In the genomic region with DNA sequence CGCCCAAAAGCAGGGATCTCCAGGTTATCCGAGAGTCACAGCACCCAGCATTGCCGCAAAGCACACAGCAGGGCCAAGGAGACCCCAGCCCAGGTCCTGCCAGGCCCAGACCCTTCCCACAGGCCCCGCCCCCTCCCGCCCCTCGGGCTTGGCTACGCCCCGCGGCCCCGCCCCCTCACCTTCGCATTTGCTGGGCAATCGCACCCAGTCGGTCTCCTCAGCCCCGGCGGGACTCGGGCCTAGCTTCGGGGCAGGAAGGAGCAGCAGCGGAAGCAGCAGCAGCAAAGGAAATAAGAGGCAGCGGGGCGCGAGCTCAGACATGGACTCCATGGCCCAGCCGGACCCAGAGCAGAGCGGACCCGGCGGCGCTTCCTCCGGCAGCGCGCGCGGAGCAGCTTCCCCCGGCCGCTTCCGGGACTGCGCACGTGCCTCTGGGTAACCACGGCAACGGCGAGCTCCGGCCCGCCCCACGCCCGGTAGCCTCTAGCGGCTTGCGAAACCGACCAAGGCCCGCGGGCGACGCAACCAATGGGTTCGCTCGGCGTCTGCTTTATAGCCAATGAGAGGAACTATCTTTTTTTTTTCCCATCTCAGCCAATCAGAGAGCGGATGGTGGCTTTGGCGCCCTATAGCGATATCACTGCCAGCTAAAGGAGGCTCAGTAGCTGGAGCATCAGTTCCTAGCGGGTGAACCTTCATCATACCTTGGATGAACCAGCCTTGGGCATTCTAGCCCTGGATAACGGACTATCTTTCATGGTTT, we compare ENCODE assay signal across 1 mouse cellular context.
TF ChIP-seq lines count a peak whose summit lies in the region.

Gene Cnpy3, minus strand, starts transcription at position 421 of the 763 bp plus-strand sequence.

TF ChIP-seq in CH12.LX, 34 proteins besides CTCF, POLR2A, EP300 and RAD21 (continued from another document):
- TF ChIP-seq MAZ (IDR thresholded peaks at IDR 0.05; ENCODE audit: low read depth, low read length) = 0 out of 2 replicates have a peak, but pooled peaks have one; percentile 38
- TF ChIP-seq POLR2AphosphoS2 (IDR thresholded peaks at IDR 0.05; ENCODE audit: low read depth, low read length) = peak; percentile 81
- no peak for TF ChIP-seq ZC3H11A (IDR thresholded peaks at IDR 0.05; ENCODE audit: low read depth, low read length)
- peak; percentile 84 for TF ChIP-seq USF1 (IDR thresholded peaks at IDR 0.05; ENCODE audit: low read depth, low read length)
- TF ChIP-seq KAT2A (IDR thresholded peaks at IDR 0.05; ENCODE audit: insufficient replicate concordance, low read length) = 0 out of 2 replicates have a peak, but pooled peaks have one; percentile 68
- TF ChIP-seq CHD2 (IDR thresholded peaks at IDR 0.05; ENCODE audit: low read length) = peak; percentile 94
- TF ChIP-seq ZNF384 (IDR thresholded peaks at IDR 0.05; ENCODE audit: low read depth, low read length) = peak; percentile 98
- peak; percentile 96 for TF ChIP-seq TBP (conservative IDR thresholded peaks at IDR 0.05; ENCODE audit: low read depth, low read length)
- peak; percentile 96 for TF ChIP-seq MAX (IDR thresholded peaks at IDR 0.05; ENCODE audit: low read length)
- peak; percentile 96 for TF ChIP-seq ELF1 (IDR thresholded peaks at IDR 0.05; ENCODE audit: low read depth, low read length)
- no peak for TF ChIP-seq PAX5 (IDR thresholded peaks at IDR 0.05; ENCODE audit: low read length)
- TF ChIP-seq BHLHE40 (IDR thresholded peaks at IDR 0.05; ENCODE audit: low read depth, low read length) = peak; percentile 100
- peak; percentile 4; the same call in 1 of the 2 replicates for TF ChIP-seq GABPA (IDR thresholded peaks at IDR 0.05; ENCODE audit: insufficient replicate concordance, low read depth, low read length)
- TF ChIP-seq E2F4 (IDR thresholded peaks at IDR 0.05; ENCODE audit: insufficient replicate concordance, low read depth, low read length) = peak; percentile 95; the same call in 1 of the 2 replicates
- peak; percentile 96 for TF ChIP-seq ZMIZ1 (IDR thresholded peaks at IDR 0.05; ENCODE audit: low read depth, low read length)
- TF ChIP-seq JUN (IDR thresholded peaks at IDR 0.05; ENCODE audit: insufficient read depth, low read depth, low read length) = no peak
- TF ChIP-seq TCF12 (IDR thresholded peaks at IDR 0.05; ENCODE audit: low read depth, low read length) = peak; percentile 85
- TF ChIP-seq USF2 (conservative IDR thresholded peaks at IDR 0.05; ENCODE audit: low read depth, low read length) = no peak; the same call in 1 of the 2 replicates
- peak; percentile 89; the same call in 1 of the 2 replicates for TF ChIP-seq CHD1 (IDR thresholded peaks at IDR 0.05; ENCODE audit: low read depth, low read length)
- TF ChIP-seq IRF4 (IDR thresholded peaks at IDR 0.05; ENCODE audit: low read depth, low read length) = peak; percentile 76
- TF ChIP-seq UBTF (IDR thresholded peaks at IDR 0.05; ENCODE audit: low read depth, low read length) = peak; percentile 69; the same call in 1 of the 2 replicates
- peak; percentile 69 for TF ChIP-seq MEF2A (IDR thresholded peaks at IDR 0.05; ENCODE audit: borderline replicate concordance, low read depth, low read length)
- TF ChIP-seq ZKSCAN1 (IDR thresholded peaks at IDR 0.05; ENCODE audit: borderline replicate concordance, low read depth, low read length) = no peak; the same call in 1 of the 2 replicates
- TF ChIP-seq ETS1 (conservative IDR thresholded peaks at IDR 0.05; ENCODE audit: low read depth, low read length) = 0 out of 2 replicates have a peak, but pooled peaks have one; percentile 37
- TF ChIP-seq SMC3 (IDR thresholded peaks at IDR 0.05; ENCODE audit: low read depth, low read length) = no peak
- peak; percentile 87 for TF ChIP-seq HCFC1 (IDR thresholded peaks at IDR 0.05; ENCODE audit: low read depth, low read length)
- TF ChIP-seq NRF1 (IDR thresholded peaks at IDR 0.05; ENCODE audit: low read depth, low read length) = peak; percentile 79
- no peak; the same call in none of the 2 replicates for TF ChIP-seq MYC (IDR thresholded peaks at IDR 0.05; ENCODE audit: low read depth, low read length)
- TF ChIP-seq MAFK (IDR thresholded peaks at IDR 0.05; ENCODE audit: insufficient replicate concordance, low read length) = no peak
- TF ChIP-seq RCOR1 (conservative IDR thresholded peaks at IDR 0.05; ENCODE audit: low read depth, low read length) = peak; percentile 88
- peak; percentile 94 for TF ChIP-seq NELFE (IDR thresholded peaks at IDR 0.05; ENCODE audit: low read depth, low read length)
TF ChIP-seq in CH12.LX: peak in this region for 25.
